Mouse (Mus musculus): ENCODE measurements around the gene Tbc1d4.

GRCm38 (mm10) chr14:101613206-101613605, 4.2 kb upstream of the Tbc1d4 start:
- TF ChIP-seq CTCF (IDR thresholded peaks at IDR 0.05; ENCODE audit: borderline replicate concordance, extremely low read depth, insufficient read depth, insufficient read length) (no peak), POLR2A (IDR thresholded peaks at IDR 0.05; ENCODE audit: borderline replicate concordance, extremely low read depth, insufficient read depth, insufficient read length, poor library complexity, severe bottlenecking) (no peak)

All from brain, embryonic 14.5 days (tissue).